In the genomic region with DNA sequence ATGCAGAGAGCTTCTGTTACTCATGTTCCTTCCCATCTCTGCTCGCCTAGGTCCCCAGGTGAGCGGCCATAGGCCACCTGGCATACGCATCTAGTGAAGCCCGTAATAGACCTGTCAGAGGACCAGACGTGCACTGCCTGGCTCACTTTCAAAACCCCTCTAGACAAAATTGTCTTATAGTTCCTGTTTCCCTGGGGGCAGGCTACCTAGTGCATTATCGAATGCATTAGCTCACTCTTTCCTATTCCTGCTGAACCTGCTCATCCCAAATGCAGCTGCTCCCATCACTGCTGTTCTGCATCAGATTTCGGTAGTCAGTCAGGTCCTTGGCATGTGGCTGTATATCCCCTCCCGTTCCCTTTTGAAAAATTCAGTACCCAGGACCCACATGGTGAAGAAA, we compare ENCODE assay signal across 20 mouse cellular contexts. TPM values are rescaled to one million over a fixed set of nuclear protein-coding genes. Genes with fewer than 3 reads are reported as not detected.
"Had no signal": no experiment of that assay in that cellular context is flagged by ENCODE, and none has a peak within 500 bp of the region (broad histone marks: within the 10 kb centered on the region; RNA-seq: fewer than 3 reads in every experiment).

No protein-coding gene starts in this region.

- H3K9ac ChIP-seq: limb, embryonic 13.5 days; liver, embryonic 12.5 days; liver, embryonic 15.5 days; lung, embryonic 15.5 days; midbrain, embryonic 13.5 days; neural tube, embryonic 13.5 days; stomach, embryonic 15.5 days had no signal

- ATAC-seq: liver, embryonic 12.5 days; midbrain, embryonic 13.5 days; midbrain, embryonic 16.5 days had no signal

- DNase-seq: liver; lung, adult 18-20 months; lung, postnatal 10 days; lung, postnatal 36 days; right cerebral cortex, postnatal 25 days; spleen, adult 18-20 months; thymus, postnatal 25 days had no signal

- H3K9me3 ChIP-seq: limb, embryonic 10.5 days; limb, embryonic 13.5 days; liver, embryonic 12.5 days; liver, embryonic 15.5 days; lung, embryonic 15.5 days; megakaryocyte, embryonic 14.5 days; midbrain, embryonic 10.5 days; midbrain, embryonic 13.5 days; neural tube, embryonic 13.5 days; stomach, embryonic 15.5 days had no signal

- H3K4me1 ChIP-seq: limb, embryonic 10.5 days; midbrain, embryonic 10.5 days; midbrain, embryonic 13.5 days; stomach, embryonic 15.5 days had no signal

- H3K27ac ChIP-seq: kidney, postnatal 0 days; limb, embryonic 10.5 days; limb, embryonic 13.5 days; liver, embryonic 12.5 days; liver, embryonic 15.5 days; midbrain, embryonic 10.5 days; midbrain, embryonic 13.5 days; neural tube, embryonic 13.5 days; stomach, embryonic 15.5 days had no signal

- H3K4me2 ChIP-seq: limb, embryonic 13.5 days; liver, embryonic 12.5 days; liver, embryonic 15.5 days; lung, embryonic 15.5 days; midbrain, embryonic 13.5 days; neural tube, embryonic 13.5 days; stomach, embryonic 15.5 days had no signal

- H3K36me3 ChIP-seq: limb, embryonic 10.5 days; limb, embryonic 13.5 days; liver, embryonic 12.5 days; liver, embryonic 15.5 days; lung, embryonic 15.5 days; midbrain, embryonic 13.5 days; neural tube, embryonic 13.5 days; stomach, embryonic 15.5 days had no signal

- H3K4me3 ChIP-seq: limb, embryonic 10.5 days; limb, embryonic 13.5 days; liver, embryonic 12.5 days; liver, embryonic 15.5 days; lung, embryonic 15.5 days; megakaryocyte, embryonic 14.5 days; midbrain, embryonic 10.5 days; midbrain, embryonic 13.5 days; myocyte; neural tube, embryonic 13.5 days; stomach, embryonic 15.5 days had no signal

- H3K27me3 ChIP-seq: limb, embryonic 13.5 days; liver, embryonic 12.5 days; liver, embryonic 15.5 days; lung, embryonic 15.5 days; megakaryocyte, embryonic 14.5 days; midbrain, embryonic 13.5 days; neural tube, embryonic 13.5 days; stomach, embryonic 15.5 days had no signal

RNA-seq across cellular contexts. Expression of a gene that starts 44.7 kb away (rescaled TPM):
- polyA plus RNA-seq: myocyte had no signal
